Mouse (Mus musculus): ENCODE data around the gene Gosr2. TPM values are rescaled to one million over a fixed set of nuclear protein-coding genes. Genes with fewer than 3 reads are reported as not detected.

Gosr2 gene
- total RNA-seq (2021) (10 to 100 TPM; 33.2 to 37.8 TPM), polyA plus RNA-seq (2012; rRNA removed) (49.7 and 69.7 TPM in 2 replicates)
- long read RNA-seq, transcript Gosr2-201 (6 exons, 3,266 nt): major isoform, 38 of 48 reads
- long read RNA-seq, partial matches to known transcripts: 1 of 48 reads
- long read RNA-seq, other reads (novel, unspliced or antisense): 3 of 48 reads

DNA sequence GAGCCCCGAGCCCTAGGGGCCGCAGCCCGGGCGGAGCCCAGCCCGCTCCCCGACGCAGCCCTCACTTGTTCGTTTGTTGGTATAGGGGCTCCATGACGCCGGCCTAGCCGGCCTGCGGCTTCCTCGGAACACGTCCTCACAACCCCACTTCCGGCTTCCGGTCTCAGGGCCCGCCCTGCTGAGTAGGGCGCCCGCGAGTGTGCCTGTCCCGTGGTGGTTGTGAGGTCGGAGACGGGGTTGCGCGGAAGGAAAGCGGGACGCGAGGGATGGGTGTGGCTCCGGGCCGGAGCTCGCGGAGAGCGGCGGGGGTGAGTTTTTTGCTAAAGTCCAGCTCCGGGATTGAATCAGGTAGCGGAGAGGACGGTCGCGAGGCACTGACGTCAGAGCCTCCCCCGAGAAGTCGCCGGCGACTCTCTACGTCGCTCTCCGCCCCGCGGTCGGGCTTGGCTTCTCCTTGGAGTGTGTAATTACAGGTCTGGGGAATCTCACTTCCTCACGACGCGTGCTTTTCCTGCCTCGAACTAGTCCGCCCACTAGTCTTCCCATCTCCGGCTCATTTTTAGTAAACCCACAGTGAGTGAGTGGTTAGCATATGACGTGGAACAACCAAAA lies at the start of gene Gosr2:
Gosr2 (minus strand) TSS at position 334 of the 612 bp plus-strand sequence.
- Histone ChIP-seq H3K9ac (ENCODE audit: low read depth, low read length) (peak within 1 kb of the TSS; percentile 92), H3K36me3 (ENCODE audit: control insufficient read depth, insufficient read depth, low read length) (peaks cover 6% of the 10 kb centered on the region), H3K4me3 (peak within 1 kb of the TSS; percentile 65), H3K4me1 (ENCODE audit: control insufficient read depth, insufficient read depth, low read length) (peaks cover 2% of the 10 kb centered on the region), H3K27ac (peak within 1 kb of the TSS; percentile 99), H3K27me3 (ENCODE audit: control insufficient read depth, insufficient read depth, low read length) (no peaks in the 10 kb centered on the region), H3K79me2 (replicated peaks; ENCODE audit: control insufficient read depth, insufficient read depth, low read length) (peaks cover 2% of the 10 kb centered on the region; the same call in 1 of the 2 replicates)
- DNase-seq: peak; percentile 93 to 95
- intact Hi-C loops (cut with DNase I): no loop called here
- WGBS: 0% methylated on average over 57 of the region's 57 CpGs
- peak; percentile 78 for TF ChIP-seq POLR2A (IDR thresholded peaks at IDR 0.05; ENCODE audit: insufficient read depth, low read depth, low read length)
- TF ChIP-seq EP300 (IDR thresholded peaks at IDR 0.05; ENCODE audit: insufficient read depth, low read depth, low read length): peak; percentile 48; the same call in 1 of the 2 replicates
- TF ChIP-seq CTCF (IDR thresholded peaks at IDR 0.05): 0 out of 2 replicates have a peak, but pooled peaks have one; percentile 11

DNA sequence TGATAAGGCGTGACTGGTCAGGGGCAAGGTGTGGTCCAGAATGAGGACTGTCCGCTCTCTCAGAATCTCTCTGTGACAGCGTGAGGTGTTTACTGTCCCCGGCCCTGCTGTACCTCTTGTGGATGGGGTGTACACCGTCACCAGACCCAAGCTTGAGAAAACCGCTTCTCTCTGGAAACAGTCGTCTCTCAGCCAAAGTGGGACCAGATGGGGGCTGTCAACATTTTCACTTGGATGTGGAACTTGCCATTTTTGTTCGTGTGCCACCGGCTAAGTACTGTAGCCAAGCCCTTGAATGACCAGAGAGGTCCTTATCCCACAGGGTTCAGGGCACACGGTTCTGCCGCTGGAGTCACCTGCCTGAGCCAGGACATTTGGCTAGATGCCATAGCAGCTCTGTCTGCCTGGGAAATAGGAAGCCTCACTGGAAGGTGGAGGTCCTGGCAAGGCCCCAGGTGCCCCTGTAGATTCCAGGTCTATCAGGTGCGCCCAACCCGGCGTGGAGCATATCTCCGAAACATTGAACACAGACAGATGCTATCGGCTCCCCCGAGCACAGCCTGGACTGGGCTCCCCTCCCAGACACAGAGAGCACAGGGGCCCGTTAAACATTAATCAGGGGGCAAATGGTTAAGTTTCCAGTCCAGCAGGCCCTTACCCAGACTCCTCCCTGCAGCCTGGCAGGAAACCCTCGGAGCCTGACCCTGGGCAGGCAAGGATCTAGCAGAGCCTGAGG lies 37.5 kb upstream of the Gosr2 start:
- WGBS: 64% methylated on average over 19 of the region's 19 CpGs
- H3K27me3 ChIP-seq (ENCODE audit: control insufficient read depth, insufficient read depth, low read length): no peaks in the 10 kb centered on the region
- TF ChIP-seq POLR2A (IDR thresholded peaks at IDR 0.05; ENCODE audit: insufficient read depth, low read depth, low read length) (no peak), EP300 (IDR thresholded peaks at IDR 0.05; ENCODE audit: insufficient read depth, low read depth, low read length) (no peak), CTCF (IDR thresholded peaks at IDR 0.05) (no peak)
- no peak for DNase-seq
- no peak overlapping the region for H3K9ac ChIP-seq (ENCODE audit: low read depth, low read length)
- H3K4me1 ChIP-seq (ENCODE audit: control insufficient read depth, insufficient read depth, low read length): no peaks in the 10 kb centered on the region
- H3K4me3 ChIP-seq: no peak overlapping the region
- H3K27ac ChIP-seq: no peak overlapping the region
- H3K79me2 ChIP-seq (replicated peaks; ENCODE audit: control insufficient read depth, insufficient read depth, low read length): no peaks in the 10 kb centered on the region
- no peaks in the 10 kb centered on the region for H3K36me3 ChIP-seq (ENCODE audit: control insufficient read depth, insufficient read depth, low read length)
- intact Hi-C loops (cut with DNase I): no loop called here

DNA sequence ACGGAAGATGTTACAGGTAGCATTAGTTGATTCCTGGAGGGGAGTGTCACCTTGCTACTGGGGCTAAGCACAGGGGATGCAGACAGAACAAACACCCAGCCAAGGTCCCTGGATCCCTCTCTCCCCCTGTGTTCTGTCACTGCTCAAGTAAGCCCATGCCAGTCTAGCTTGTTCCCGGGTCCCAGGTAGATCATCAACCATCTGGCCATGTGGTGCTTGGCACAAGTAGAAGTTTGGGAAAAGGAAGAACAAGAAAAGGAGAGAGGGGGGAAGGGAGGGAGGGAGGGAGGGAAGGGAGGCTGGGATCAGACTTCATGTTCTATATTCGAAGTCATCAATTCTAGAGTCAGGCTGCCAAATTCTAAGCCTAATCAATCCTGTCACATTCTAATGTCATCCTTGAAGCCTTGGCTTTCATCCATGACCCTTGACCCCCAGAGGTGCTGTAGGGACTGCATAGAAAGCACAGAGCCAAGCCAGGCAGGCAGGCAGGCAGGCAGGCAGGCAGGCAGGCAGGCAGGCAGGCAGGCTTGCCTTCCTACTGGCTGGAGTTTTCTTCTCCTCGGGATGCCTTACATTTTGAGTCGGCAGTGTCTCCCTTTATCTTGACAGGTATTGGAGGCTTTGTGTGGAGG lies 36.8 kb upstream of the Gosr2 start:
- H3K27ac ChIP-seq: no peak overlapping the region
- intact Hi-C loops (cut with DNase I): no loop called here
- no peak overlapping the region for H3K4me3 ChIP-seq
- no peaks in the 10 kb centered on the region for H3K36me3 ChIP-seq (ENCODE audit: control insufficient read depth, insufficient read depth, low read length)
- 57% methylated on average over 5 of the region's 5 CpGs for whole genome bisulfite sequencing
- no peak for DNase-seq
- no peaks in the 10 kb centered on the region for H3K27me3 ChIP-seq (ENCODE audit: control insufficient read depth, insufficient read depth, low read length)
- TF ChIP-seq EP300 (IDR thresholded peaks at IDR 0.05; ENCODE audit: insufficient read depth, low read depth, low read length): no peak
- no peak for TF ChIP-seq CTCF (IDR thresholded peaks at IDR 0.05)
- TF ChIP-seq POLR2A (IDR thresholded peaks at IDR 0.05; ENCODE audit: insufficient read depth, low read depth, low read length): no peak
- no peaks in the 10 kb centered on the region for H3K79me2 ChIP-seq (replicated peaks; ENCODE audit: control insufficient read depth, insufficient read depth, low read length)
- H3K4me1 ChIP-seq (ENCODE audit: control insufficient read depth, insufficient read depth, low read length): no peaks in the 10 kb centered on the region
- H3K9ac ChIP-seq (ENCODE audit: low read depth, low read length): no peak overlapping the region

DNA sequence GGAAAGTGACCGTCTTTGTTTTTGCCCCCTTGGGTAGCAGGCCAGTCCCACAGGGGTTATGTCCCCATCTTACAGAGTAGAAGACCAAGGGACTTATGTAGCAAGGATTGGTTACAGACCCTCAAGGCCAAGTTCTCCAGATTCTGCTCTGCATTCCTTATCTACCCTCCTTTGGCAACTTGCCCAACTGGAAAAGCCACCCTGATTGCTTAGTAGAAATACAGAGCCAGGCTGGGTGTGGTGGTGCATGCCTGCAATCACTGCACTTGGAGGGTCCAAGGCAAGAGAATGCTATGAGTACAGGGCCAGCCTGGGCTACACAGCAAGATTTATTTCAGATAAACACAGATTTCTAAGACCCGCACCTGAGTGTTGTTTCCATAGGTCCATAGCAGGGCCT lies 36.3 kb upstream of the Gosr2 start:
- 83% methylated on average over 2 of the region's 2 CpGs for WGBS
- Histone ChIP-seq H3K27me3 (ENCODE audit: control insufficient read depth, insufficient read depth, low read length) (no peaks in the 10 kb centered on the region), H3K79me2 (replicated peaks; ENCODE audit: control insufficient read depth, insufficient read depth, low read length) (no peaks in the 10 kb centered on the region), H3K4me3 (no peak overlapping the region), H3K36me3 (ENCODE audit: control insufficient read depth, insufficient read depth, low read length) (no peaks in the 10 kb centered on the region), H3K4me1 (ENCODE audit: control insufficient read depth, insufficient read depth, low read length) (no peaks in the 10 kb centered on the region), H3K27ac (no peak overlapping the region), H3K9ac (ENCODE audit: low read depth, low read length) (no peak overlapping the region)
- DNase-seq: no peak
- no peak for TF ChIP-seq EP300 (IDR thresholded peaks at IDR 0.05; ENCODE audit: insufficient read depth, low read depth, low read length)
- TF ChIP-seq CTCF (IDR thresholded peaks at IDR 0.05): no peak
- TF ChIP-seq POLR2A (IDR thresholded peaks at IDR 0.05; ENCODE audit: insufficient read depth, low read depth, low read length): no peak
- intact Hi-C loops (cut with DNase I): no loop called here

DNA sequence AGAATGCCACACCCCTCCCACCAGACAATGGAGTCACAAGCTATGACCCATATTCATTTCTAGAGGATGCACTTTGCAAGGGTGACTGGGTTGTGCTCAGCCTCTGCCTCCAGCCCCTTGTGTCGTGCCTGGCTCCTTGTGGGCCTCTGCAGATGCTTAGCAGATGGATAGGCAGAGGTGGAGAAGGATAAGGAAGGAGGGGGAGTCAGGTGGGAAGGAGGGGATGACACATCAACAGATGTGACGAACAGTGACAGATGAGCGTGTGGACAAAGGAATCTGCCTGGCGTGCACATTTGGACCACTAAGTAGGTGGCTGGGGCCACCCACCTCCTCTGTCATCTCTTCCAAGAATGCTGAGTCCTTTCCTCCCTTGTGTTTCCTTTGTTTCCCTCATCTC lies 35.4 kb upstream of the Gosr2 start:
- DNase-seq: no peak
- no peaks in the 10 kb centered on the region for H3K79me2 ChIP-seq (replicated peaks; ENCODE audit: control insufficient read depth, insufficient read depth, low read length)
- no peaks in the 10 kb centered on the region for H3K4me1 ChIP-seq (ENCODE audit: control insufficient read depth, insufficient read depth, low read length)
- H3K27me3 ChIP-seq (ENCODE audit: control insufficient read depth, insufficient read depth, low read length): no peaks in the 10 kb centered on the region
- H3K4me3 ChIP-seq: no peak overlapping the region
- 62% methylated on average over 4 of the region's 4 CpGs for WGBS
- no peak overlapping the region for H3K27ac ChIP-seq
- no peak overlapping the region for H3K9ac ChIP-seq (ENCODE audit: low read depth, low read length)
- H3K36me3 ChIP-seq (ENCODE audit: control insufficient read depth, insufficient read depth, low read length): no peaks in the 10 kb centered on the region
- TF ChIP-seq EP300 (IDR thresholded peaks at IDR 0.05; ENCODE audit: insufficient read depth, low read depth, low read length) (no peak), POLR2A (IDR thresholded peaks at IDR 0.05; ENCODE audit: insufficient read depth, low read depth, low read length) (no peak), CTCF (IDR thresholded peaks at IDR 0.05) (no peak)
- intact Hi-C loops (cut with DNase I): no loop called here
